Mouse (Mus musculus) urinary bladder, postnatal 25 days (tissue): ENCODE results near the gene Dmgdh.

Experiments used
- DNase-seq: peaks from one replicate; pipeline ENCODE4 v3.0.0; 2022; ENCODE audit warnings: low spot score

The Dmgdh gene

DNA sequence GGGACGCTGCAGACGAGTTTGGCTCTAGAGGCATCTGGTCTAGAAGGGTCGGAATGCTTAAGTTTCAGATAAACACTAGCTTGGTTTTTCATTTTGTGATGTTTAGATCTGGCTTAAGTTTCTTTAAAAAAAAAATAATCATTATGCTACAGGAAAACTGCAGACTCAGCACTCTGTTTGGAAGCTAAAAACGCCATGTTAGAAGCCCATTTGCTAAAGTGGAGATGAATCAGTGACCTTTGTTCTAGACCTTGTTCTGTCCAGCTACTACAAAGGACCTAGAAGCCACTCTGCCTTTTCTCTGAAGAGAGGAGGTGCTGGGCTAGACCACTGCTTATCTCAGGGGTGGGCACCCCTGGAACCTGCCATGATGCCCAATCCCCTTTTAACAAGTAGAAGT lies 36.1 kb downstream of the Dmgdh start:
- no peak for DNase-seq

DNA sequence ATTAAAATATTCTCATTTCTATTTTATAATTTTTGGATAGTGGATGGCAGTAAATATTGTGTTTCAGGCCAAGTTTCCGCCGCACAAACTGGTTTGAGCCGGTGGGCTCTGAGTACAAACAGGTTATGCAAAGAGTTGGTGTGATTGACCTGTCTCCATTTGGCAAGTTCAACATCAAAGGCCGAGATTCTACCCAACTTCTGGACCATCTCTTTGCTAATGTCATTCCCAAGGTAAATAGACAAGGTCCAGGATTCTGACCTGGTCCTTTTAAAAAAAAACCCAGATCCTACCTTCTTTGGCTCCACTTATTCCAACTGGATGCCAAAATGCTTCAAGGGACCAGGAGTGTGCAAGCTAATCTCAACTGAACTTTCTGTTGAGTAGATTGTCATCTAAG lies 37.0 kb downstream of the Dmgdh start:
- DNase-seq = no peak

DNA sequence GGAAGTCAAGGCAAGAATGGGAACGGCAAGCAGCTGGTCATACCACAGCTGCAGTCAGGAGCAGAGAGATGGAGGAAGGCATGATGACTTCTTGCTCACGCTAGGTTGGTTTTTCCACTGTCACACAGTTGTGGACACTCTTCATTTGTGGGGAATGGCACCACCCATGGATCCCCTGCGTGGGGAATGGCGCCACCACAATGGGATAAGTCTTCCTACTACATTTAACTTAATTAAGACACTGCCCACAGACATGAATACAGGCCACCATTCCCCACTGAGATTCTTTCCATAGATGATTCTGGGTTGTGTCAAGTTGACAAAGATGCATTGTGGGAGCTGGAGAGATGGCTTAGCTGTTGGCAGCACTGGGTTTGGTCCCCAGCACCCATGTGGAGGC lies 38.1 kb downstream of the Dmgdh start:
- DNase-seq = no peak

DNA sequence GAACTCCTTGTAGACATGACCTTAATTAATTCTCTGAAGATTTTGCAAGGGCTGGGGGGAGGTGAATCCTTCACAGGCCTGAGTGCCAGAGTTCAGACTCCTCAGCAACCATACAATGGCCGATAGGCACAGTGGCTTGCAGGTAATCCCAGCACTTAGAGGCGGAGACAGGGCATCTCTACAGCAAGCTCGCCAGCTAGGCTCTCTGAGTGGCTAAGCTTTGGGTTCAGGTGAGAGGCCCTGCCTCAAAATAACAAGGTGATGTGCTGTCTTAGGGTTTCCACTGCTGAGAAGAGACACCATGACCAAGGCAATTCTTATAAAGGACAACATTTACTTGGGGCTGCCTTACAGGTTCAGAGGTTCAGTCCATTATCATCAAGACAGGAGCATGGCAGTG lies 39.6 kb downstream of the Dmgdh start:
- no peak for DNase-seq

DNA sequence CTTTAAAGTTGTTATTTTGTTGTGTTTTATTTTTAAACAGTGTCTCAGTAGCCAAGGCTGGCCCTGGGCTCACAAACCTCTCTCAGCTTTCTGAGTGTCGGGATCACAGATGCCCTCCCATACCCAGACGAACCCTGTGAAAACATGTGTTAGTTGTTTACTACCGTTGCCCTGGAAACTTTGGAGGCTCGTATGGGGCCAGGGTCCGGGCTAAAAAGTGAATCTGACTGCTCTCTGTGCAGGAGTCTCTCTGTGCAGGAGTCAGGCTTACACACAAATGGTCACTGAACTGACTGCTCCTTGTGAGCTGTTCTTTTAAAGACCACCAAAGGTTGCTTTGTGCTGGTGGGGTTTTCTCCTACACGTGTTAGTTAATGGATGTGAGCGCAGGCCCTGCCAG lies 42.9 kb downstream of the Dmgdh start:
- DNase-seq = no peak

DNA sequence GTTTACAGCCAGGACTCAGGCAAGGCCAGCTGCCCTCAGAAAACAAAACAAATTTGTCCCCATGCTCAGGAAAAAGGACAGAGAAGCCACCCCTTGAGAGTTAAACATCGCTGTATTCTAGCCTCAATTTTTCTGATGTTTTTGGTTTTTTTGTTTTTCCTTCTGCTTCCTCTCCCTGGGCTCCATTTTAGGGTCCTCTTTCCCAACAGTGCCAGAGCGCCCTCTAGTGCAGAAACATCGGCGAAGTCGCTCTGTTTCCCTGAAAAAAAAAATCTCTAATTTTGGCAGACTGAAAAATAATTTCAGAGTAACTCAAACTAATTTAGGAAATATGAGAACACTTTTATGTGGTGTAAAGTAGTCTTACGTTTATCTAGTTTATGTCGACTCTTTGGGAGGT lies 44.7 kb downstream of the Dmgdh start:
- peak; percentile 77 for DNase-seq

DNA sequence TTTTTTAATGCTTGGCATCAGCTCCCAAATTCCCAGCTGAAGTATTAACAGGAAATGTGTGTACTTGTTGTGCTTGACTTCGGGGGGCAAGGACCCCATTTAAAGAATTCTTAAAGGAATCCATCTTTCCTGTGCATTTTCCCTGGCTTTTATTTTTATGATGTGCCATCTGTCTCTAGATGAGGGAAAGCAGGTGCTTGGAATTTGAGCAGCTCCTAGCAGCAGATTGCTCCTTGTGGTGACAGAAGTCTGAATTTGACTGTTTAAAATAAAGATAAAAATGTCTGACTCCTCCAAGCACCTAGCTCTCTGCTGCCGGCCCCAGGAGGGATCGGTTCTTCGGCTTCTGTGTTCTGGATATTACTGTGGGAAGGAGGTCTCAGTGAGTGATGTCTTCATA lies 47.7 kb downstream of the Dmgdh start:
- no peak for DNase-seq

DNA sequence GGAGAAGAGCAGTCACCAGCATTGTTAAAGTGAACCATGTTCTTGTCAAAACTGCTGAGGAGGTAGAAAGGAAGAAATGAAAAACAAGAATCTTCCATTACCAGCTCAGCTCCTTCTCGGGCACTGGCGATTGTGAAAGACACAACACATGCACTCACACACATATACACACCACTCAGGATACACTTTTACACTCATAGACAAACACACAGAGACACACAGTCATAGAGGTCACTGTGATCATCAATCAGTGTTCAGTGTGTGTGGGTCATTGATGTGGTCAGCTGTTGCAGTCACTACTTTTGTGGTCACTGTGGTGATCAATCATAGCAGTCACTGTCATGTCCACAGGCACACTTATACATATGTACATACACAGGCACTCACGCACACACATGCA lies 49.2 kb downstream of the Dmgdh start:
- DNase-seq = no peak

DNA sequence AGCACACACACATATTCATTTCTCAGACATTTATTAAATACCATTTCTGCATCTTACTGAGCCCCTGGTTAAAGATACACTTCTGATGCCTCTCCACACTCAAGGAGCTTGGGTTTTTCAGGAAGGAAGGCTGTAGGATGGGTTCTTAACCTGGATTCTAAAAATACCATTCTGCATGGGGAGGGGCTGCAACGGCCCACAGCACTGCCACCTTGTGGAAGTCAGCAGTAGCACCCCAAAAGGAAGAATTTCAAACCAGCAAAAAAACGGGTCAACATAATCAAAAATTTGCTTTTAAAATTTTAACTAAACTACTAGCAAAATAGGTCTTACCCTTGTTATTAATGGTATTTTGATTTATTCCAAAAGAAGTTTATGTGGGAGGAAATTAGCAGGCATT lies 50.0 kb downstream of the Dmgdh start:
- no peak for DNase-seq

DNA sequence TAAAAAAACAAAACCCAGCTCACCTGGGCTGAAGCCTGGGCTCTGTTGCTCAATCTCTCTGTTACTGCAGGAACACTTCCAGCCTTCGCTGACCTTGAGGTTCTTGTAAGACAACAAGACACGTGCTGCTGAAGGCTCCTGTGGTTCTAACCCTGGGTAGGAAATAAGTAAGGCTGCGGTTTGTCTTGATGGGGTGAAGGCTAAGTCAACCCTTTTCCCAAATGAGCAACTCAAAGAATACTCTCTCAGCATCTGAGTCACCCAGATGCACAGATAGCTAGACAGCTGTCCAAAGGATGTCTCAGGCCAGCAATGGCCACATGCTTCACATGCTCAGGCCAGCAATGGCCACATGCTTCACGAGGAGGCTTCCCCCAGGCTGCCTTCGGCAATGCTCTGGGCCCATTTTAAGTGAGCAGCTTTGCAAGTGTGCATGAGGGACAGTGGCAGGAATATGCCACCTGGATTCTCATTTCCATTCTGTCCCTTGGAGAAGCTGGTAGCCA lies 61.0 kb downstream of the Dmgdh start:
- no peak for DNase-seq

DNA sequence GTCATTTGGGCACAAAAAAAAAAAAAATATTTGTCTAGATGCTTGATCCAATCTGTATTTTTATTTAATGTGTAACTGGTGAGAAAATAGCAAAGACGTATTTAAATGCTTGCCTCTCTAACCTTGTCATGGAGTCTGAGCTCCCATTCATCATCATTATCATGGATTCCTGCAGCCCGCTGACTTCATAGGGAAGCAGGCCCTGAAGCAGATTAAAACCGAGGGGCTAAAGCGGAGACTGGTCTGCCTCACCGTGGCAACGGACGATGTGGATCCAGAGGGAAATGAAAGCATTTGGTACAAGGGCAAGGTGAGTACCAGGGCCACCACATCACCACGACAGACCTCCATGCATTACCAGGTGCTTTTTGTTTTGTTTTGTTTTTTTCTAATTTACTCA lies 69.9 kb downstream of the Dmgdh start:
- no peak for DNase-seq

DNA sequence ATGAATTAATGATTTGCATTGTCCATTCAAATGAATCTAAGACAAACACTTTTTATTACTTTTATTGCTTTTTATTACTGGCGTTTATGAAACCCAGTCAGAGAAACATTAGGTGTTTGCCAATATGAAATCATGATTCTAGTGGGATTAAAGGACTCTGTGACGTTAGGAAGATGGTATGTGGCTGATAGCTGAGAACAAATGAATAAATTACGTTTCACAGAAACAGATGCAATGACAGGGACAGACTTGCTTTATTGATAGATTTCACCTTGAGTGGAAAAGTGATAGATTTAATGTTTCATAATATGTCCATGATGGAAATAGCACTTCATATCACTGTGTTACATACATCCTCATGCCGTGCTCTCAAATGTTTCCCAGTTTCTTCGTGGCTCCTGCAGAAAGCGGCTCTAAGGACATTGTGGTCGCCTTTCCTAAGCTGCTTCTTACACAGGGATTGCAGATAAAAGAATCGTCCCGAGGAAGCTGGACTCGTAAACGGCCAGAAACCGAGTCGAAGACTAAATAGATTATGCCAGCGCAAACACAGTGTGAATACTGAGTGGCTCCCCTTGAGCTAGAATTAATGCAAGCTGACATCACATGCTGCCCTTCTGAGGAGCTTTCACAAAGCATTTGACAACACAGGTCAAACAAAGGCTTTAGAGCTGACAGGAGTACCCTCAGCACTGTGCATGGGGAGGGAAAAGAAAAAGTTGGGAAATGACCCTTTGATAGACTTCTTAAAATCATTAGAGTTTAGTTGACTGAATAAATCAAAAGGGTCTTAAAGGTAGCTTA lies 78.6 kb downstream of the Dmgdh start:
- no peak for DNase-seq

DNA sequence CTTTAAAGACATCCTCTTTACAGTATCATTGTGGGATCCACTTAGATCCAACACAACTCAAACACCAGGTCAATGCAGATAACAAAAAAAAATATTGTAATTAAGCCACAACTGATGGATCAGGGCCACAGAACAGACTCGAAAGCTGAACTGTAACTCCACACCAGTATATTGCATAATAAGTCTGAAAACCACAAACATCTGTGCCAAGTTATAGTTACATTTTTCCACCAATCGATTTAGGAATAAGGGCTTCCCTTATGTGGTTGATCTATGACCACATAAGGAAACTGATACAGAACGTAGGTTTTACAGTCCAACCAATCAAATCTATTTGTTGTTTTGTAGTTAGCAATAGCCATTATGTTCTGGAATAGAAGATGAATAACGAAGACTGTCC lies 80.9 kb downstream of the Dmgdh start:
- no peak for DNase-seq

DNA sequence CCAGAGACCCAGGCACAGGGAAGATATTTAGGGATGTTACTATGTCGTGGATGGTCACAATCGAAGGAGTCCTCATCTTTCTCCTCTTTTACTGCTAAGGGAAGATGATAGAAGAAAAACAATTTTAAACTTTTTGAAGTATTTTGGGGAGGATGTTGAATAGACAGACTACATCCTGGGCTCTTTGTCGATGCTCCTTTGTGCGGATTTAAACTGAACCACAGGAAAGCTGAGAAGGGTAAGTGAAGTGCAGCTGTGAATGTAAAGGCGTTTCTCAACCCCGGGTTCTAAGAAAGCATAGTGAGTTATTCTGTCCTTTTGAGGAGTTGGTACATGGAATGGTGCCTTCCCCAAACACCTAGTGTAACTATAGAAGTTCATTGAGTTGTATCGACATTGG lies 82.4 kb downstream of the Dmgdh start:
- DNase-seq = no peak

DNA sequence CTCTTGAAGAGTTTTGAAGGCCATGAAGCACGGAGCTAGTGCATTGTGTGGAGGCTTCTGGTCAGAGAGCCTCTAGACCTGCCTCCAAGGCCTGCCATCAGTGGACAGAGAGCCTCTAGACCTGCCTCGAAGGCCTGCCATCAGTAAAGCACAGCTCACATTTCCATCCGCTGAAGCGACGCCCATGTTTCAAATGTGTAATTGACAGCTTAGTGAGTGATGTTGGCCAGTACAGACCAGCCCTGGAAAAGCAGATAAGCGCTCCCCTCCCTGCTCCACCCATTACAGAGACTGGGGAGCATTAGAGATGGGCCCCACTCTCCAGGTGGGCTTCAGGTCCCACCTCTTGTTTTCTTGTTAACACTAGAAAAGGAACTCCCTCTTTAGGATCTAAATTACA lies 83.3 kb downstream of the Dmgdh start:
- no peak for DNase-seq

DNA sequence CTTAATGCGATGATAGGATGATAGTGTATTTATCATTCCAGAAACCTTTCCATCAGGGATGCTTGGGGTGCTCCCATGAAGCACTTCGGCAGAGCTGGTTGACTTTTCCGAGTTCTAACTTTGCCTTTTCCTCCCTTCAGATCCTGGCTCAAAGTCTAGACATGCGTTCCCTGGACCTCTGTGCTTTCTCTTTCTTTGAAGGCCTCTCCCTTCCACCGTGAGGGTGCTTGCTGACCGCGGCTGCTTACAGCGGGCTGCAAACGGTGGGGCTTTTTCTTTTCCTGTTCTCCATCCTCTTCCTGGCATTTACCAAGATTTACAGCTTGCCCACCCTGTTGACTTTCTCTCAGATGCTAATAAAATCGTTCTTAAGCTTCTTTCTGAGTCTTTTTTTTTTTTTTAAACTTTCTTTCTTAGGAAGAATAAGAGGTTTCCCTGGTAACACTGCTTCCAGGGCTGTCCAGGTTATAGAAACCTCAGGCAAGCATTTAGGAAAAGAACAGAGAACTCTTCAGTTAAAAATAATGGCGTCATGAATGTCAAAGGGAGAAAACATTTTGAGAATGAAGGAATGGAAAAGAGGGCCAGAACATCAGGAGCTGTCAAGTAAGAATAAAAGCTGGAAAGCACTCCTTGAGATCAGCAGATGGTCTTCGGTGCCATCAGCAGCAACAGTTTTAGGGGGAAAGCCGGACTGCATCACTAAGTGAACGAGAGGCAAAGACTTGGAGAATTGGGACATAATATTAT lies 84.1 kb downstream of the Dmgdh start:
- DNase-seq = no peak

DNA sequence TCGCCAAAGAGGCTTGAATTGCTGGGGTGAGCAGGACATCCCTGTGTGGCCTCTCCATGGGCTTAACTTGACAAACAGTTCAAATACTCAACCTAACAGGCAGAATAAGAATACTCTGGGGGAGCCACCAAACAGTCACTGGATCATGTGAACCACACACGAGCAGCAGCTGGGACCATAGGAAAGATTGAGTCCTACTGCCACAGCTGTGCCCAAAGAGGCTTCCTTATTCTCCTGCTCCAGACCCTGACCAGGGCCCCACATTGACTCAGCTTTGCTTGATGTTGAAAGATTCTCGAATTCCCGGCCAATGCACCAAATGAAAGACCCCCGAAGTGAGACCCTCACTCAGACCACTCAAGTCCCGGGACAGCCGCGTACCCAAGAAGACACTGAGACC lies 87.6 kb downstream of the Dmgdh start:
- no peak for DNase-seq

DNA sequence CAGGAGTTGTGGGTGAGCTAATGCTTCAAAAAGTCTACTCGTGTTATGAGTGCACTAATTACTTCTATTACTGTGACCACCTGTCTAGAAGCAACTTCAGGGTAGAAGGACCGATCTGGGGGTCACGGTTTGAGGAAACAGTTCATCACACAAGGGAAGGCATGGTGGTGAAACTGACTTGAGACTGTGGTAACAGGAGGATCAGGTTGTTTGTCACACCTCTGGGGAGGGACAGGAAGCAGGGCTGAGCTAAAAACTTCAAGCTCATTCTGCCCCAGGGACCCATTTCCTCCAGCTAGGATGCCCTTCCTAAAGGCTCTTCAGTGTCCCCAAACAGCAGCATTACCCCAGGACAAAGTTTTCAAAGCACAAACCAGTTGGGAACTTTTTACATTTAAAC lies 88.6 kb downstream of the Dmgdh start:
- DNase-seq = no peak

DNA sequence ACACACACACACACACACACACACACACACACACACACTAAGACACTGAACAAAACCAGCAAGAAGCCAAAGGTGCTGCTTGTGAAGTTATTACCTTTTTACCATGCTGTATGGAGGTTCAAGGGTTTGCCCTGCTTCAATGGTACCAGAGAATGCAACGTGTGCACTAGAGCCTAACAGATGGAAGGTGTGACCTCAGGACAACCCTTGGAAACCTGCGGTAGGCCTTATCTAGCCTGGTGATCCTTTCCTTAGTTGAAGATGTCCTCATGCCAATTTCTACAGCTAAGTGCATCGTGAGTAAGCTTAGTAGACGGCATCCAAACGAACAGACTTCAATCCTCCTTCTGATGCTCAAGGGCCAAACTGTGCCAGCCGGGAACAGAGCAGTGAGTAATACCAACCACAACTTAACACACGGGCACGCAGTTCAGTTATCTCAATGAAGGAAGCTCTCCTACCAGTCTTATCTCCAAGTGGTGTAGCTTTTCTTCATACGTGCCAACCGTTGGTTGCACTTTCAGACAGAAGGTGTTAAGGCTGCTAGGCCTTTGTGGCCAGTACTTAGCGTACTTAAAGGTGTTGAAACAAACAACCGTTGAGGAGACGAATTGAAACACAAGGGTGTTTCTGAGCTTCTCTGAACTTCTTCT lies 90.2 kb downstream of the Dmgdh start:
- no peak for DNase-seq

DNA sequence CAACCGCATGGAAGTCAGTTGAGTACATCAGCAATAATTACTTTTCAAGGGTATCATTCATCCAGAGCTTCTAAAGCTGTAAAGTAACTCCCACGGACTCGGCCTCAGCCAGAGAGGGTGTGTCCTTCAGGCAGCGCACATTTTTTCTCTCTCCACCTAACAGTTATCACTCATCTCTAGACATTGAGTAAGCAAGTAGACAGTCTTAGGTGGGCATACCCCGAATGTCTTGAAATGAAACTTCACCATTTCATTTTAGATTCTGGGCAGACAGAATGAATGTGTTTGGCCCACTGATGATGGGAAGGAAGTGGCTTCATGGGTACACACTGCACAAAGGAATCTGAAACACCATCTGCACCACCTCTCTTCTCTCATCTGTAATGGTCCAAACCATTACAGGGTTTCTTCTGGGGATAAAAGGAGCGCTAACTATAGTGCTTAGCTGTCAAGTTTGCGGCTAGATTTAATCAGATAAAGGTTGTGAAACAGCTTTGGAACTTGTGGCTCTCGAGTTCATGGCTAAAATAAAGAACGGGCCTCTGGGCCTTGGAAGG lies 96.9 kb downstream of the Dmgdh start:
- DNase-seq = no peak

DNA sequence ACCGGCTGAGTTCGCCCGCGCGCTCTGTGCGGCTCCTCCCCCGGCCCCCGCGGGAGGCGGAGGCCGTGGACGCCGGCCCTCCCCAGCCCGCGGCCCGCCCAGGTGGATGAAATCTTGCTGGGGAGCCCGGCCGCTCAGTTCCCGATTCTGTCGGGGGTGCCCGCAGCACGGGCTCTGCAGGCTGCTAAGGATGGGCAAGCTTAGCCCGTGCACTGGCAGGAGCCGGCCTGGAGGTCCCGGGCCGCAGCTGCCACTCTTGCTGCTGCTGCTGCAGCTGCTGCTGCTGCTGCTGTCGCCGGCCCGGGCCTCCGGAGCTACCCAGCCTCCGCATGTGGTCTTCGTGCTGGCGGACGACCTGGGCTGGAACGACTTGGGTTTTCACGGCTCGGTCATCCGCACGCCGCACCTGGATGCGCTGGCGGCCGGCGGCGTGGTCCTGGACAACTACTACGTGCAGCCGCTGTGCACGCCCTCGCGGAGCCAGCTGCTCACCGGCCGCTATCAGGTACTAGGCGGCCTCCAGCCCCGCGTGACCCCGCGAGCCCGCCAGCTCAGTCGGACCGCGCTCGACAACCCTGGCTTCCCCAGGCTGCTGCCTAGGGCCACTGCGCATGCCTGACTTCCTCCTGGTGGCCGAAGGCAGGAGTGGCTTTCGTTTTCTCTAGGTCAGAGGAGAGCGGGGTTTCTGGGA lies 97.5 kb downstream of the Dmgdh start, which contains the start of gene Arsb:
Gene Arsb (plus strand): TSS at position 43 of the 691 bp plus-strand sequence.
- DNase-seq = peak; percentile 81

DNA sequence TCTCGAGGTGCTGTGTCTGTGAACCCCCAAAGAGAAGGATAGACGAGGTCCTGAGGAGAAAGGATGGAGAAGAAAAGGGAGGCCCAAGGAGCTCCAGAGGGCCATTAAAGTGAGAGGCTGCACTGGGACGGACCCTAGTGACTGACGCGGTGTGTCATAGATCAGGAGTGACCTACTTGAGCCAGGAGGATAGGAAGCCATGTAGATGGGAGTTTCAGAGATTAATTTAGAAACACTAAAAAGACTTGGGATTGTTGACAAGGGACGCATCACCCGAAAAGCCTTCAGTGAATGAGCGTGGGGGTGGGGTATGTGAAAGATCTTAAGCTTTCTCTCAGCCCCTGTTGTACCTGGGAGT lies 98.0 kb downstream of the Dmgdh start:
- DNase-seq = no peak
